Mouse (Mus musculus) stomach, postnatal 0 days (tissue): ENCODE measurements at regions not wholly inside any gene's neighbourhood (a gene's known extent, or its start where the extent isn't known, plus 50 kb on each side); places are given as distances from the start of the nearest gene placed in this dataset.

Experiments
- ATAC-seq: fragments of 200-750 bp; cut with Nextera tagmentation; 2 replicates; pipeline ENCODE4 v1.8.0; 2017; ENCODE audit not compliant: low FRiP score, low TSS enrichment
- DNase-seq: peaks from one replicate; pipeline ENCODE4 v3.0.0-alpha.2; 2016; ENCODE audit warnings: low spot score
- H3K27ac ChIP-seq: fragments of 300-500 bp; sonication (generic); replicated peaks from 2 replicates; pipeline ENCODE4 v1.5.1; 2014; ENCODE audit warnings: mild to moderate bottlenecking, control low read depth
- H3K27me3 ChIP-seq: fragments of 300-500 bp; sonication (generic); 2 replicates; pipeline ENCODE4 v1.6.1; 2014; ENCODE audit warnings: low read length; ENCODE audit not compliant: control insufficient read depth, insufficient read depth
- H3K36me3 ChIP-seq: fragments of 300-500 bp; sonication (generic); 2 replicates; pipeline ENCODE4 v1.6.1; 2014; ENCODE audit warnings: low read length, mixed read lengths; ENCODE audit not compliant: control insufficient read depth, insufficient read depth
- H3K4me1 ChIP-seq: fragments of 300-500 bp; sonication (generic); replicated peaks from 2 replicates; pipeline ENCODE4 v1.6.1; 2014; ENCODE audit warnings: antibody characterized with exemption; ENCODE audit not compliant: control insufficient read depth, insufficient read depth
- H3K4me2 ChIP-seq: fragments of 300-500 bp; sonication (generic); replicated peaks from 2 replicates; pipeline ENCODE4 v1.6.1; 2014; ENCODE audit warnings: low read depth, mild to moderate bottlenecking, control low read depth, moderate library complexity
- H3K4me3 ChIP-seq: fragments of 300-500 bp; sonication (generic); 2 replicates; pipeline ENCODE4 v1.5.1; 2014; ENCODE audit warnings: low read depth, low read length, control low read depth
- H3K9ac ChIP-seq: fragments of 300-500 bp; sonication (generic); 2 replicates; pipeline ENCODE4 v1.6.1; 2014; ENCODE audit warnings: mild to moderate bottlenecking, low read length, control low read depth, mixed read lengths
- H3K9me3 ChIP-seq: fragments of 300-500 bp; sonication (generic); 2 replicates; pipeline ENCODE4 v1.6.1; 2016; ENCODE audit warnings: low read length; ENCODE audit not compliant: control insufficient read depth
- CTCF ChIP-seq: IDR thresholded peaks from 2 replicates; pipeline ENCODE4 v1.5.1; 2016; ENCODE audit warnings: antibody characterized with exemption, low read depth, mild to moderate bottlenecking, moderate library complexity
- EP300 ChIP-seq: optimal IDR thresholded peaks from 2 replicates; pipeline ENCODE3; 2016; ENCODE audit warnings: antibody characterized with exemption
- WGBS: fragments of 180-500 bp; shearing (Covaris S2); extraction: QIAGEN DNeasy Blood & Tissue Kit; methylation state at CpG from one replicate; pipeline ENCODE4 v1.1.7; 2014; 5-methylcytosine and 5-hydroxymethylcytosine counted together

DNA sequence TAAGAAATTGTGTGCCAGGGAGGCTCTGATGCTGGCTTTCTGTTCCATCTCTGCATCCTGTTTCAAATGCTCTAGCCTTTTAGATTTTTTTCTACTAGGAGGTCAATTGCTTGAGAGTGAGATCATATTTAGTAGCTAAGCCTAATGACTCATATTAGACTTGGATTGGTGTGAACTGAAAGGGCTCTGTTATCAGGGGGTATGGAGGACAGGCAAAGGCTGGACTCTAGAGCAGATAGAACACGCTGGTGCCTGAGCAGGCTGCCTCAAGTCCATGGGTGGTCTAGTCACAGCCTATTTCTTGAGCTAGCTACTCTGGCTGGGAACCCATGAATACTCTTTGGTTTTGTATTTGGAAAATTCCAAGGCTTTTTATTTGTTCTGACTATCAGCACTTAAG is 66.2 kb upstream of the Tnik start:
- Histone ChIP-seq H3K9ac (no peak overlapping the region), H3K4me1 (no peaks in the 10 kb centered on the region), H3K9me3 (no peaks in the 10 kb centered on the region), H3K27me3 (no peaks in the 10 kb centered on the region), H3K36me3 (no peaks in the 10 kb centered on the region), H3K4me2 (no peak overlapping the region), H3K4me3 (no peak overlapping the region), H3K27ac (no peak overlapping the region)
- no peak for TF ChIP-seq EP300
- TF ChIP-seq CTCF = no peak
- ATAC-seq (no peak), DNase-seq (no peak)
- whole genome bisulfite sequencing = 61% methylated on average over 1 of the region's 1 CpGs

DNA sequence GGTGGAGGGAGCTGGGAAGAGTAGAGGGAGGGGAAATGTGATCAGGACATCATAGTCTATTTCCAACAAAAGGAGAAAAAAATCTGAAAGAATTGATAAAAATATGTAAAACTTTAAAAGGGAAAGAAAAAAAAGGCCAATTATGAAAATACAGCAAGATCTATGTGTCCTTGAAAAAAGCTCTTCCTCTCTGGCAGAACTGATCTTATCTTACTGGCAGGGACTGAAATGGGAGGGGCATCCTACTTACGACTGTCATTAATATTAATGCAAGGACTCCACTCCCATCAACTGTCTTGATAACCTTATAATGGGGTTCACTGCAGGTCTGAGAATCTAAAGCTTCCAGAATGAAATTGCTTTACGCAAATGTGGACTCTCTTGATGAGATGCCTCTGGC is 53.7 kb upstream of the Tnik start:
- DNase-seq (no peak), ATAC-seq (no peak)
- Histone ChIP-seq H3K9ac (no peak overlapping the region), H3K36me3 (no peaks in the 10 kb centered on the region), H3K27ac (no peak overlapping the region), H3K4me1 (no peaks in the 10 kb centered on the region), H3K4me2 (no peak overlapping the region), H3K4me3 (no peak overlapping the region), H3K9me3 (no peaks in the 10 kb centered on the region), H3K27me3 (no peaks in the 10 kb centered on the region)
- WGBS = 66% methylated on average over 2 of the region's 2 CpGs
- no peak for TF ChIP-seq CTCF
- no peak for TF ChIP-seq EP300

DNA sequence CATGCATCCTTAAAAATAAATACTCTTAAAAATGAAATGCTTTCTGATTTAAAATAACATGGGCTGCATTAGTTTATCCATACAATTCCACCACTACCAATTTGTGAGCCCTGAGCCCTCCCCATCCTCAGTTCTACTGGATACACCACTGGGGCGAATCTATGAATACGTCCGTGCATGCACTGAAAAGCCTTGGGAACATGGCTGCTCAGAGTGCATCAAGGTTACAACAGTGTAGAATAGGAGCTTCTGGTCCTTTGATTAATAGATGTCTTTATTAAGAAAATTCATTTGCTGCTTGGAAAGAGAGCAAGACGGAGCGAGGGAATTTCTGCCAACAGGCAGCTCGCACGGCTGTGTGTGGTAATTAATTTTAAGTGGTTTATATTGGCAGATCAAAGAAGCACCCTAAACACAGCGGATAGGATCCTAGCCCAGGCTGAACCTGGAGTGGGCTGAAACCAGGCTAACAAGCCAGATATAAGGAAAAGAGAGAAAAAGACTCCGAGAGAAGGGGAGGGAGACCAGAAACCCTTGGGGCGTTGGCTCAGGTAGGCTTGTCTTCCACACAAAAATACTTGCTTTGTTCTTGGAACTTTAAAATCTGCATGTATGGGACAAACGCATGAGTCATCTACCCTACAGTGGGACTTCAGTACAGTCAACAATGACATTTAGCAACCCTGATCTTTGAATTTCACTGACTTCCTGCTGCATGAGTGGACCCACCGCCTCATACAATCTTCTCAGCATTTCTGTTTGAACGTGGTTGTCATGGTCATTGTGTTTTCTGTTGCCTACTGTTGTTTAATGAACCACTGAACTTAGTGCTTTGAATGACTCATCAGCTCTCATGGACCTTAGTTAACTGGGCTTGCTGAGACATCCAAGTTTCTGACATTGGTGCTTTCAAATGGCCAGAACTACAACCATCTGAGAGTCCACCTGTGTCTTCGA is 51.9 kb upstream of the Tnik start:
- no peak overlapping the region for H3K4me2 ChIP-seq
- no peak overlapping the region for H3K27ac ChIP-seq
- ATAC-seq = peak; percentile 43; the same call in 1 of the 2 replicates
- no peaks in the 10 kb centered on the region for H3K36me3 ChIP-seq
- DNase-seq = no peak
- no peaks in the 10 kb centered on the region for H3K9me3 ChIP-seq
- no peaks in the 10 kb centered on the region for H3K27me3 ChIP-seq
- 68% methylated on average over 14 of the region's 14 CpGs for WGBS
- no peak overlapping the region for H3K9ac ChIP-seq
- no peak overlapping the region for H3K4me3 ChIP-seq
- no peaks in the 10 kb centered on the region for H3K4me1 ChIP-seq
- no peak for TF ChIP-seq EP300
- no peak for TF ChIP-seq CTCF
